Mouse (Mus musculus): ENCODE data around the gene Tnp2.

DNA sequence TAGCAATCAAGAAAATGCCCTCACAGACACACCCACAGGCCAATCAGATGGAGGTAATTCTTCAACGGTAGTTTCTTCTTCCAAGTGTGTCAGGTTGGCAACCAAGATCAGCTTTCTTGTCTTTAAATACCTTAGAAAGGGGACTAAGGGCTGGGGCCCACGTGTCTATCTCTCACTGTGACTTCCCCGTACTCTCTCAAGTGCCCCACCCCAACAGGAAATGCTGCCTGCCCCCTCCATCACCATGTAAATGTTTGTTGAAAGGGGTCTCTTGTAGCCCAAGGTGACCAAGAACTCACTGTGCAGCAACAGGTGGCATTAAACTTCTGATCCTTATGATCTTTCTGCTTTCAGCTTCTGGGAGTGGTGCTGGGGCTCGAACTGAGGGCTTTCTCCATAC is 25.3 kb upstream of the Tnp2 start:
- TF ChIP-seq TAL1 (IDR thresholded peaks at IDR 0.05; ENCODE audit: low read length) (no peak), GATA1 (IDR thresholded peaks at IDR 0.05; ENCODE audit: low read length) (no peak)

Measured in erythroblast, embryonic 14.5 days (primary cell).